35 mouse cellular contexts compared by ENCODE assay signal in genomic region chr19:38343246-38343645, GRCm38 (mm10).
"Had no signal": no experiment of that assay in that cellular context is flagged by ENCODE, and none has a peak within 500 bp of the region (broad histone marks: within the 10 kb centered on the region; RNA-seq: fewer than 3 reads in every experiment).

No protein-coding gene starts in this region.

- H3K4me1 ChIP-seq: heart, embryonic 10.5 days; heart, embryonic 12.5 days; heart, embryonic 13.5 days; heart, embryonic 15.5 days; hindbrain, embryonic 12.5 days; hindbrain, embryonic 13.5 days had no signal

- H3K27ac ChIP-seq: heart, embryonic 10.5 days; heart, embryonic 13.5 days; heart, embryonic 15.5 days; hindbrain, embryonic 10.5 days; hindbrain, embryonic 12.5 days; hindbrain, embryonic 13.5 days; hindbrain, embryonic 14.5 days; hindbrain, embryonic 15.5 days; hindbrain, postnatal 0 days; kidney, embryonic 15.5 days; kidney, postnatal 0 days; layer of hippocampus, adult 2 months; left cerebral cortex, adult 2 months had no signal

- H3K27me3 ChIP-seq: heart, embryonic 12.5 days; heart, embryonic 13.5 days; heart, embryonic 15.5 days; hindbrain, embryonic 12.5 days; hindbrain, embryonic 13.5 days; hindbrain, embryonic 15.5 days had no signal

- DNase-seq: heart, postnatal 10 days; heart, postnatal 14 days; heart, postnatal 36 days; heart, postnatal 4 days; kidney, adult 11 months; kidney, adult 18-20 months; kidney, adult 2 months; kidney, adult 8-10 months; kidney, adult 9 months; kidney, postnatal 10 days; kidney, postnatal 14 days; kidney, postnatal 25 days; kidney, postnatal 36 days; kidney, postnatal 4 days; layer of hippocampus, adult 9-11 months; layer of hippocampus, postnatal 36 days had no signal

- ATAC-seq: hindbrain, embryonic 16.5 days; hindbrain, postnatal 0 days; inflammation-experienced regulatory T-cells, adult 6 months; intestine, embryonic 16.5 days; intestine, postnatal 0 days had no signal

- H3K4me3 ChIP-seq: heart, embryonic 10.5 days; heart, embryonic 12.5 days; heart, embryonic 13.5 days; heart, embryonic 15.5 days; hindbrain, embryonic 10.5 days; hindbrain, embryonic 12.5 days; hindbrain, embryonic 13.5 days; hindbrain, embryonic 15.5 days; kidney, embryonic 15.5 days; layer of hippocampus, adult 2 months; left cerebral cortex, adult 2 months had no signal

- H3K36me3 ChIP-seq: heart, embryonic 10.5 days; heart, embryonic 12.5 days; heart, embryonic 13.5 days; heart, embryonic 15.5 days; hindbrain, embryonic 10.5 days; hindbrain, embryonic 12.5 days; hindbrain, embryonic 13.5 days; hindbrain, embryonic 15.5 days; kidney, embryonic 15.5 days had no signal

- H3K9ac ChIP-seq: heart, embryonic 12.5 days; heart, embryonic 13.5 days; heart, embryonic 15.5 days; hindbrain, embryonic 12.5 days; hindbrain, embryonic 13.5 days; hindbrain, embryonic 14.5 days; hindbrain, embryonic 15.5 days; kidney, embryonic 15.5 days had no signal

- H3K4me2 ChIP-seq: heart, embryonic 11.5 days; heart, embryonic 12.5 days; heart, embryonic 13.5 days; heart, embryonic 15.5 days; hindbrain, embryonic 12.5 days; hindbrain, embryonic 13.5 days; hindbrain, embryonic 14.5 days; hindbrain, embryonic 15.5 days; kidney, embryonic 15.5 days had no signal

- H3K9me3 ChIP-seq: heart, embryonic 10.5 days; hindbrain, embryonic 12.5 days; hindbrain, embryonic 13.5 days; hindbrain, embryonic 15.5 days had no signal
